Mouse (Mus musculus) megakaryocyte, embryonic 14.5 days (primary cell): Measurements from ENCODE around the gene Tmem168.

ENCODE experiments used
- FLI1 ChIP-seq: IDR thresholded peaks from 2 replicates; pipeline ENCODE4 v1.6.1; 2012; ENCODE audit warnings: low read length, inconsistent platforms, mixed read lengths
- GATA1 ChIP-seq: IDR thresholded peaks from 3 replicates; pipeline ENCODE4 v1.6.1; 2012; ENCODE audit warnings: mixed read lengths, low read length, inconsistent platforms, borderline replicate concordance

- TF ChIP-seq FLI1 (no peak), GATA1 (no peak)
Observed at GRCm38 (mm10) chr6:13630607-13631006, 22.7 kb upstream of the Tmem168 start.
